Mouse (Mus musculus) forebrain, embryonic 14.5 days (tissue): ENCODE measurements around the gene Ppp1ca. TPM values are rescaled to one million over a fixed set of nuclear protein-coding genes. Genes with fewer than 3 reads are reported as not detected.

Experiments
- ATAC-seq: fragments of 200-750 bp; cut with Nextera tagmentation; 2 replicates; pipeline ENCODE4 v1.8.0; 2017; ENCODE audit warnings: mild to moderate bottlenecking, moderate library complexity
- DNase-seq: peaks from one replicate; pipeline ENCODE4 v3.0.0-alpha.2; 2015; ENCODE audit warnings: low spot score
- H3K27ac ChIP-seq: fragments of 300-500 bp; sonication (generic); 2 replicates; pipeline ENCODE4 v1.5.1; 2014; ENCODE audit warnings: low read depth, mild to moderate bottlenecking, control low read depth, low read length, moderate library complexity
- H3K27me3 ChIP-seq: fragments of 300-500 bp; sonication (generic); replicated peaks from 2 replicates; pipeline ENCODE4 v1.6.1; 2014; ENCODE audit warnings: low read length, control low read depth, mixed read lengths; ENCODE audit not compliant: control insufficient read depth, insufficient read depth
- H3K36me3 ChIP-seq: fragments of 300-500 bp; sonication (generic); 2 replicates; pipeline ENCODE4 v1.6.1; 2014; ENCODE audit warnings: low read length, control low read depth; ENCODE audit not compliant: control insufficient read depth, insufficient read depth
- H3K4me1 ChIP-seq: fragments of 300-500 bp; sonication (generic); 2 replicates; pipeline ENCODE4 v1.6.1; 2014; ENCODE audit warnings: antibody characterized with exemption, low read length, control low read depth; ENCODE audit not compliant: control insufficient read depth, insufficient read depth
- H3K4me2 ChIP-seq: fragments of 300-500 bp; sonication (generic); 2 replicates; pipeline ENCODE4 v1.6.1; 2014; ENCODE audit warnings: mild to moderate bottlenecking, control low read depth, low read length
- H3K4me3 ChIP-seq: fragments of 300-500 bp; sonication (generic); 2 replicates; pipeline ENCODE4 v1.5.1; 2014; ENCODE audit warnings: low read depth, low read length, control low read depth
- H3K9ac ChIP-seq: fragments of 300-500 bp; sonication (generic); 2 replicates; pipeline ENCODE4 v1.6.1; 2014; ENCODE audit warnings: mild to moderate bottlenecking, low read length, control low read depth, moderate library complexity
- H3K9me3 ChIP-seq: fragments of 300-500 bp; sonication (generic); replicated peaks from 2 replicates; pipeline ENCODE4 v1.6.1; 2016; ENCODE audit warnings: low read length, control low read depth, mixed read lengths; ENCODE audit not compliant: control insufficient read depth
- WGBS: fragments of 180-500 bp; shearing (Covaris S2); extraction: QIAGEN DNeasy Blood & Tissue Kit; methylation state at CpG from one replicate; pipeline ENCODE4 v1.1.7; 2014; 5-methylcytosine and 5-hydroxymethylcytosine counted together
- polyA plus RNA-seq: library from polyadenylated mRNA; unstranded; fragments of >200 nt; fragmentation: Nextera tagmentation; extraction: Ambion mirVana; gene quantifications from 2 replicates; pipeline ENCODE4 v1.2.1, GENCODE M21; 2014

Gene Ppp1ca
- polyA plus RNA-seq, 1 experiment from 2014 or later = 689 TPM

DNA sequence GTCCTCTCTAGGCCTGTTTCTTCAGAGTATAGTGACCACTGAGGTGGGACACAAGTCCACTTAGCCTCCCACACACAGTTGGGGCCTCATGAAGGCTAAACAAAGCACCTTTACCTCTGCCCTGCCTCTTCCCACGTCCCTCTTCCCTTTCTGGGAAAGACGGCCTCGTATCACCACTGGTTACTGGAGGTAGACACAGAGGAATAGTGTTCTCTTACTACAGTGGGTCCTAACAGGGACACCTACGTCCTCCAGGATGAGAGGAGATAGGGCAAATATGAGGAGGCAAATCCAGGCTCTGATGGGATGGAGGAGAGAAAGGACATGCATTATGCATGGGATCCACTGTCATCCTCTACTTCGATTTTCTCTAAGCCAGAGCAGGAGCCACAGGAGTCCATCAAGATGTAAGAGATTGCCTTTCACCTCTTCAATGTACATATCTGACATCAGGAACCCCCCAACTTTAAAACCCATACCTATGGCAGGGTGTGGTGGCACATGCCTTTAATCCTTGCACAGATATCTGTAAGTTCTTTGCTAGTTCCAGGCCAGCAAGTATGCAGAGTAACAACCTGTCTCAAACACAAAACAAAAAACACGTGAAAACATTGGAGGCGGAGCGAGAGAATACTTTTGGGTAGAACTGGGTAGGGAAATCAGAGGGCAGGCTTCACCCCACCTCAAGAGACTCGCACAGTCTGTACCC, 43.9 kb upstream of the Ppp1ca start:
- H3K4me1 ChIP-seq = peaks cover 10% of the 10 kb centered on the region
- peak; percentile 15; the same call in 1 of the 2 replicates for ATAC-seq
- peaks cover 24% of the 10 kb centered on the region for H3K36me3 ChIP-seq
- peak overlapping the region; percentile 57 for H3K4me3 ChIP-seq
- H3K9ac ChIP-seq = peak overlapping the region; percentile 74
- no peaks in the 10 kb centered on the region for H3K27me3 ChIP-seq
- no peak overlapping the region for H3K27ac ChIP-seq
- DNase-seq = no peak
- 34% methylated on average over 9 of the region's 9 CpGs for WGBS
- H3K4me2 ChIP-seq = peak overlapping the region; percentile 79
- H3K9me3 ChIP-seq = no peaks in the 10 kb centered on the region

DNA sequence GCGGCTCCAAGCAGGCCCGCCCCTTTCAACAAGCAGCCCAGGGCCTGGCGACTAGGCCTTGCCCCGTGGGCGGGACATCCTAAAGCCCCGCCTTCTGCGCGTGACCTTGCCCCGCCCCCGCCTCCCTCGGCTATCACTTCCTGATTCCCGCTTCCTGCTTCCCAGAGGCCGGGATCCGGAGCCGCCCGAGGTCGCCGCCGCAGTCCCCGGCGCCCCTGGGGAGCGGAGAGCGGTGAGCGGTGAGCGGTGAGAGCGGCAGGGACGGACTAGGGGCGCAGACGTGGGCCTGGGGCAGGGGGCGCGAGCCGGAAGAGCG, 43.4 kb upstream of the Ppp1ca start, which contains the start of gene Coro1b:
Gene Coro1b, plus strand, starts transcription at position 129 of the 316 bp plus-strand sequence.
- Histone ChIP-seq H3K27me3 (no peaks in the 10 kb centered on the region), H3K27ac (no peak within 1 kb of the TSS; the same call in 1 of the 2 replicates), H3K4me1 (peaks cover 10% of the 10 kb centered on the region), H3K4me3 (peak within 1 kb of the TSS; percentile 57), H3K9me3 (no peaks in the 10 kb centered on the region), H3K4me2 (peak within 1 kb of the TSS; percentile 79), H3K36me3 (peaks cover 29% of the 10 kb centered on the region), H3K9ac (peak within 1 kb of the TSS; percentile 74)
- 2% methylated on average over 32 of the region's 33 CpGs for WGBS
- ATAC-seq (peak; percentile 97), DNase-seq (peak; percentile 93)

DNA sequence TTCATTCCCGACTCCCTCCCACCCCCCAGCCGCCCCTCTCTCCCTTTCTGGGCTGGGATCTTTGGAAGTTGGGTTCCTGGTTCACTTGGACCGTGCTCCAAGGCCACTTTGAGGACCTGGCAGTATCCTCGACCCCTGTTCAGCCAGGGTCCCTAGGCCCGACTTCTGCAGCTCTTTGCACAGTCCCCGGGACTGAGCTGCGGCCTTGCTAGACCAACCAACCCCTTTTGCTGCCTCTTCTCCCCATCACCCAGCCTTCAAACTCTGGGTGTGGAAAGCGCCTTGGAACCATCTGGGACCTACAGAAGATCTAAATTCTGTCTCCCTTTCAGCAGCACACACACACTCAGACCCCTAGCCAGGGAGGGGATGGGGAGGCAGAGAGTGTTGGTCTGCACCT, 43.0 kb upstream of the Ppp1ca start:
- peaks cover 32% of the 10 kb centered on the region for H3K36me3 ChIP-seq
- ATAC-seq (peak; percentile 37; the same call in 1 of the 2 replicates), DNase-seq (no peak)
- WGBS = 3% methylated on average over 7 of the region's 8 CpGs
- H3K4me2 ChIP-seq = peak overlapping the region; percentile 79
- peaks cover 10% of the 10 kb centered on the region for H3K4me1 ChIP-seq
- no peaks in the 10 kb centered on the region for H3K27me3 ChIP-seq
- peak overlapping the region; percentile 74 for H3K9ac ChIP-seq
- no peak overlapping the region; the same call in 1 of the 2 replicates for H3K27ac ChIP-seq
- peak overlapping the region; percentile 57 for H3K4me3 ChIP-seq
- H3K9me3 ChIP-seq = no peaks in the 10 kb centered on the region

- H3K9me3 ChIP-seq = no peaks in the 10 kb centered on the region
- ATAC-seq = no peak
- peak overlapping the region; percentile 79 for H3K4me2 ChIP-seq
- H3K4me1 ChIP-seq = peaks cover 10% of the 10 kb centered on the region
- DNase-seq = no peak
- peaks cover 32% of the 10 kb centered on the region for H3K36me3 ChIP-seq
- H3K9ac ChIP-seq = peak overlapping the region; percentile 74
- H3K27me3 ChIP-seq = no peaks in the 10 kb centered on the region
- WGBS = 93% methylated on average over 11 of the region's 11 CpGs
- no peak overlapping the region for H3K27ac ChIP-seq
- peak overlapping the region; percentile 57 for H3K4me3 ChIP-seq
Observed at GRCm38 (mm10) chr19:4149283-4149682, 42.6 kb upstream of the Ppp1ca start.

GRCm38 (mm10) chr19:4149764-4150461, 42.0 kb upstream of the Ppp1ca start:
- H3K4me3 ChIP-seq = no peak overlapping the region
- H3K4me2 ChIP-seq = no peak overlapping the region
- H3K9ac ChIP-seq = no peak overlapping the region
- H3K27me3 ChIP-seq = no peaks in the 10 kb centered on the region
- H3K4me1 ChIP-seq = peaks cover 10% of the 10 kb centered on the region
- no peak for DNase-seq
- H3K36me3 ChIP-seq = peaks cover 32% of the 10 kb centered on the region
- H3K27ac ChIP-seq = no peak overlapping the region
- ATAC-seq = no peak
- WGBS = 95% methylated on average over 17 of the region's 17 CpGs
- H3K9me3 ChIP-seq = no peaks in the 10 kb centered on the region

GRCm38 (mm10) chr19:4150567-4151487, 41.0 kb upstream of the Ppp1ca start:
- Histone ChIP-seq H3K4me3 (no peak overlapping the region), H3K4me2 (no peak overlapping the region), H3K4me1 (peaks cover 10% of the 10 kb centered on the region), H3K27me3 (no peaks in the 10 kb centered on the region), H3K27ac (no peak overlapping the region), H3K9me3 (no peaks in the 10 kb centered on the region), H3K9ac (no peak overlapping the region), H3K36me3 (peaks cover 37% of the 10 kb centered on the region)
- DNase-seq (no peak), ATAC-seq (no peak)
- 89% methylated on average over 22 of the region's 22 CpGs for WGBS

GRCm38 (mm10) chr19:4151488-4151860, 40.4 kb upstream of the Ppp1ca start:
- H3K27ac ChIP-seq = no peak overlapping the region
- H3K9me3 ChIP-seq = no peaks in the 10 kb centered on the region
- DNase-seq = no peak
- peaks cover 10% of the 10 kb centered on the region for H3K4me1 ChIP-seq
- WGBS = 83% methylated on average over 5 of the region's 5 CpGs
- H3K9ac ChIP-seq = no peak overlapping the region
- H3K4me3 ChIP-seq = no peak overlapping the region
- no peak overlapping the region for H3K4me2 ChIP-seq
- H3K27me3 ChIP-seq = no peaks in the 10 kb centered on the region
- H3K36me3 ChIP-seq = peaks cover 43% of the 10 kb centered on the region
- ATAC-seq = no peak

- ATAC-seq = no peak
- Histone ChIP-seq H3K4me2 (no peak overlapping the region), H3K4me1 (peaks cover 10% of the 10 kb centered on the region), H3K27ac (no peak overlapping the region), H3K27me3 (no peaks in the 10 kb centered on the region), H3K9ac (no peak overlapping the region), H3K36me3 (peaks cover 48% of the 10 kb centered on the region), H3K4me3 (no peak overlapping the region), H3K9me3 (no peaks in the 10 kb centered on the region)
- DNase-seq = no peak
- 91% methylated on average over 5 of the region's 5 CpGs for WGBS
Observed at GRCm38 (mm10) chr19:4151898-4152297, 40.0 kb upstream of the Ppp1ca start.
